13 mouse cellular contexts compared by ENCODE assay signal in the genomic region with DNA sequence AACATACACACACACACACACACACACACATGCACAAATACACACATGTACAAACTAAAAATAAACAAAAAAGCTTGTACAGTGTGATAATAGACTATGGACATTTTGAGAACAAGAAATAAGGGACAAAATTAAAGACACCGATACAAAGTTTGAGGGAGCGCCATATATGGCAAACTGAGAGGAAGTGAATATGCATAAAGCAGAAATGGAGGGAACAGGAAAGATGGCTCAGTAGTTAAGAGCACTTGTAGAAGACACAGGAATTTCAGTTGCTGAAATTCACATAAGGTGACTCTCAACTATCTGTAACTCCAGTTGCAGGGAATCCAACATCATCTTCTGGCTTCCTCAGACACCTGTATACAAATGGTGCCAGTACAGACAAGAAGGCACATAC.
"Had no signal": no experiment of that assay in that cellular context is flagged by ENCODE, and none has a peak within 500 bp of the region (broad histone marks: within the 10 kb centered on the region; RNA-seq: fewer than 3 reads in every experiment).

No protein-coding gene starts in this region.

- H3K27me3 ChIP-seq: megakaryocyte, embryonic 14.5 days; midbrain, embryonic 13.5 days; midbrain, embryonic 15.5 days; neural tube, embryonic 12.5 days had no signal

- DNase-seq: lung, adult 18-20 months; lung, embryonic 14.5 days; lung, postnatal 10 days; right cerebral cortex, postnatal 14 days; thymus, adult 18-20 months; thymus, postnatal 25 days; thymus, postnatal 4 days had no signal

- H3K36me3 ChIP-seq: midbrain, embryonic 13.5 days; midbrain, embryonic 15.5 days; neural tube, embryonic 12.5 days had no signal

- H3K4me1 ChIP-seq: megakaryocyte, embryonic 14.5 days; midbrain, embryonic 13.5 days; midbrain, embryonic 15.5 days; neural tube, embryonic 12.5 days had no signal

- H3K27ac ChIP-seq: liver, embryonic 14.5 days; macrophage; midbrain, embryonic 13.5 days; midbrain, embryonic 15.5 days; neural tube, embryonic 12.5 days had no signal

- H3K4me3 ChIP-seq: megakaryocyte, embryonic 14.5 days; midbrain, embryonic 13.5 days; midbrain, embryonic 15.5 days; neural tube, embryonic 12.5 days had no signal

- ATAC-seq: midbrain, embryonic 13.5 days; midbrain, embryonic 15.5 days had no signal
